Mouse (Mus musculus): Measurements from ENCODE around the gene Esam. TPM values are rescaled to one million over a fixed set of nuclear protein-coding genes. Genes with fewer than 3 reads are reported as not detected.

Esam gene
- total RNA-seq, 4 experiments from 2014 or later: 53.1 to 62.0 (median 57.0) TPM

DNA sequence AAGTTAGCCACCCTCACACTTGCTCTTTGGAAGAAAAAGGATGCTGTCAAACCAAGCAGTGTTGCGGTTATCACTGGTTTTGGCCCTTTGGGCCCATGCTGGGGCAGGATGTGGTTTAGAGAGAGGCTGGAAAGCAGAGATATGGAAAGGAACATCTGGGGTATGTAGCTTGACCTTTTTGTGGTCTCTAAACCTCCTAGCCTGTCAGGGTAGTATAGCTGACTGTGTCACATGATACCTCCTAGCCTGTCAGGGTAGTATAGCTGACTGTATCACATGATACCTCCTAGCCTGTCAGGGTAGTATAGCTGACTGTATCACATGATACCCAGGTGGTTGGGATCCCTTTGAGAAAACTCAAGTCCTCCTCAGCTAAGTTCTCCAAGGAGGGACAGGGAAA lies 26.4 kb downstream of the Esam start:
- no peak for DNase-seq (ENCODE audit: low spot score)

DNA sequence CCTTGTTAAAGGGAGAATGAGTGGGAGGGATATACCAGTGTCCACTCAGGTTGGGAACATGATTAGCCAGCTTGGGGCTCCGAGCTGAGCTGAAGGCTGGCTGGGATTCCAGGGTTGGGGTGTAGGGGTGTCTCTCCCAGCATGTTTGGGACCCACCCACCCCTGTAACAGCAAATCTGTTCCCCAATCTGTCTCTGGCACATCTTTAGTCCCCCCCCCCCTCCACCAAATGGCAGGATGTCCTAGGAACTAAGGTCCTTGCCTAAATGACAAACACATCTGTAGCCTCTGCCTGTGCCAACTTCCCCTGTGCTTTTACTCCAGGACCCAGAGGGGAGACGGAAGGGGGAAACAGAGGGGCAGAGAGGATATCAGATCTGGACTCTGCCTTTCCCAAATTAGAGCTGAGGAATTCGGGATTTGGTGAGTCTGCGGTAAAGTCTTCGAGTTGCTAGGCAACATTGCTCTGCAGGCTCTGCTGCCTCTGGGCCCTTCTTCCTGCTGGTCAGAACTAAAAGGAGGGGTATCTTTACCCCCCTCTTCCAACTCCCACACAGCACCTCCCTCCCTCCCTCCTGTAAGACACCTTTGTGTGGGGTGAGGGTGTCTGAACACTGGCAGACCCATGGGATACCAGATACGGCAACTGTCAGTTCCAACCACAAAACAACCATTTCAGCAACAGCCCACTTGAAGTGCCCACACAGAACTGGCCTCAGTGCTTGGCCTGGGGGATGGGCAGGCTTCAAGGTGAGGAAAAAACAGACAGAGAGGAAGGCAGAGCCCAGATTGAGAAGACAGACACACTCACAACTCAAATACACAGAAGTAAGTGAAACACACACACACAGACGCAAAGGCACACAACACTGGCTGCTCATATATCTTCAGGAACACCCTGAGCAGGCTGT lies 27.2 kb downstream of the Esam start, which contains the start of gene Siae:
Siae (plus strand) TSS at position 861 of the 911 bp plus-strand sequence.
- DNase-seq (ENCODE audit: low spot score): no peak

GRCm38 (mm10) chr9:37556366-37556765 lies 28.5 kb downstream of the Esam start:
- DNase-seq (ENCODE audit: low spot score): no peak

DNA sequence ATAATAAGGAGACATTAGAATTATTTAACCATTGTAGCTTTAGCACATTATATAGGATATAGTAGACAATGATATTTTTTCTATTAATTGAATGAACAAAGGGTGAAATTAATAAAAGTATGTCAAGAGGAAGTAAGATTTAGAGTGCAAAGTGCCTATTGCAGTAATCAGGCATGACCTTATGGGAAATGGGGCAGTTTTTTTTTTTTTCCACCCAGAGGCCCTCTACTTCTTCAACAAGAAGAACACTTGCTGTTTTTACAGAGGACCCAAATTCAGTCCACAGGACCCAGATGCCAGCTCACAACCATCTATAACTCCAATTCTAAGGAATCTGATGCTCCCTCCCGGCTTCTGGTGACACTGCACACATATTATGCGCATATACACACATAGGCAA lies 32.7 kb downstream of the Esam start:
- no peak for DNase-seq (ENCODE audit: low spot score)

- DNase-seq (ENCODE audit: low spot score): no peak
These were observed 35.9 kb downstream of the Esam start for GRCm38 (mm10) chr9:37563805-37564204.

GRCm38 (mm10) chr9:37567019-37567418 lies 39.1 kb downstream of the Esam start:
- DNase-seq (ENCODE audit: low spot score): no peak

DNA sequence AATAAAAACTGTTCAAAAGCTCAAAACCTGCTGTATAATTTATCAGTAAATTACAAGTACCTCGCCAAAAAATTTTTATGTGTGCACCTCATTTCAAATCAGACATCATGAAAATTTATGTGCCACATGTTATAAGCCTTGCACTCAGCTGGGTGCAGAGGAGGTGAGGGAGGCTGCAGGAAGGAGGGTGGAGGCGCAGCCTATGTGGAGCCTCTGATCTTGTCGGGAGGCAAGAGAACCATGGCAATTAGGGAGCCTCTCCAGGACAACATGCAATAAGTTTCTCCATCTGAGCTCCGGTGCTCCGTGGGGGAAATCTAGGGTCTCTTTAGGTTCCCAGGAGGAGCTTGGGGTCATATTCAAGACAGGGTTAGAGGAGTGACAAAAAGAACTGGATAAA lies 39.6 kb downstream of the Esam start:
- DNase-seq (ENCODE audit: low spot score): no peak

DNA sequence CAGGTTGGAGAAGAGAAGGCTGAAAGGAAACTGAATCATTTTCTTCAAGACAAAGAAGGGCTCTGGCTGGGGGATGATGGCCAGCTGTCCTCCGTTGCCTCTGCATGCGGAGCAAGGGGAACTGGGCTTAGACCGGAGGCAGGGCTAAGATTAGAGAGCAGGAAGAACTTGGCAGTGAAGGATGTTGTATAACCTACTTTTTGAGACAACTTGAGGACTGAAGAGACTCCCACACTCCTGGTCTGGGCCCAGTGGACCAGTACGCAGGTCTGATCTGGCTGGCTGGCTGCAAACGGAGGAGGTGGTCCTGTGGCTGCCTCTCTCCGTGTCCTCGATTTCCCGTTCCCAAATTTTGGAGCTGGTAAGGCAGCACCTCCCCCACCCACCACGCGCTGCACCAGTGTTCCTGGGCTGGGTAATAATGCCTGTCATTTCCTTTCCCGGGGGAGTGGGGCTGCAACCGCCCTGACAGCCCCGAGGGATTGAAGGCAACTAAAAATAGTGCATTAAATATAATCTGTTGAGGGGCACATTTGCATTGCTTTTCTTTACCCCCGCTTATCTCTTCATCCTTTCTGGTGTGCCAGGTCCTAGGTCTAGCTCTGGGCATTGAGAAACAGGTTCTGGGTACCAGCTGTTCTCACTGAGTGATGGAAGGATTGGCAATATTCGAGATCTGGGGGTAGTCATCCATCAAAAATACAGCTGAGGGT lies 40.2 kb downstream of the Esam start:
- DNase-seq (ENCODE audit: low spot score): no peak

DNA sequence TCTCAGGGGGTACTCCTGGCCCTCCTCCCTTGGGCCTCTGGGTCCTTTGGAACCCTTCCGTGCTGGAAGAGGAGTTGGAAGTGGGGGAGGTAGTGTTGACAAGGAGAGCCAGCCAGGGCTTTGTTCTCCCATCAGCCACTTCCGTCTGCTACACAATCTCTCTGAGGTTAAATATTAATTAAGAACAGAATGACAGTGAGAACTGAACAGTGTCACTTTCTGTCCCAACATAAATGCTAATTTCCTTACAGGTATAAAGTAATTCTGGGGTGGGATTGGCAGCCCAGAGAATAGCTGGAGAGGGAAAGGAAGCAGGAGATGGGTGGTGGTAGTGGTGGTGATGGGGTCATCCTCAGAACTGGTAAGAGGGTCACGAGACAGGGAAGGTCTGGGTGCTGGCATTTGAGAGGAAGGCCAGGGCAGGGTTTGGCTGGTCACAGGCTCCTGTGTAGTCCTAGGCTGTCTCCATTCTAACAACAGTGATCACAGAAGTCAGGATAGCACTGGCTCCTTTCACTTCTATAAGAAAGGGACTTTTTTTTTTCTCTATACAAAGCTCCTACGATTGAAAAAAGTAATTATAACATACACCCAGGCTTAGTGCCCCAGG lies 40.8 kb downstream of the Esam start:
- no peak for DNase-seq (ENCODE audit: low spot score)

GRCm38 (mm10) chr9:37569231-37569835 lies 41.5 kb downstream of the Esam start:
- DNase-seq (ENCODE audit: low spot score): no peak

GRCm38 (mm10) chr9:37572204-37572876 lies 44.5 kb downstream of the Esam start:
- no peak for DNase-seq (ENCODE audit: low spot score)

DNA sequence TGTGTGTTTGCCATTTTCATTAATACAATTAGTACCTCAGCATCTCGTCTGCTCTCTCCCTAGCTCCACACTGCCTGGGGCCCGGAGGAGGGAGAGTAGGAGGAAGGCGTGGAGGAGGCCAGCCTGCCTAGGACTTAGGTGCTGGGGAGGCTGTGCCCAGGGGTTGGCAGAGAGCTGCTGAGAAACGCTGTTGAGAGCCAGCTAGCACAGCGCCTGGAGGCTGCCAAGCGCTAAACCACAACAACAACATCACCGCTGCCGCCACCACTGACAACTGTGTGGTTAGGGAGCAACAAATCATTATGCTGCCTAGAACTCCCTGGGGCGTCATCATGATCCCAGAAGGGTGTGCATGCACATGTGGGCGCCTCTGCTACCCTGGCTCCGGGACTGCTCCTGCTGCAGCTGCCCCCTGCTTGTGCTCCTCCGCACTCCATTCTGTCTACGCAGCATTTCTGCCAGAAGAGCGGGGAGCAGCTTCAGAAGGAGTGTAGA lies 48.6 kb downstream of the Esam start:
- DNase-seq (ENCODE audit: low spot score): no peak

GRCm38 (mm10) chr9:37583594-37583993 lies 55.7 kb downstream of the Esam start:
- DNase-seq (ENCODE audit: low spot score): no peak

- no peak for DNase-seq (ENCODE audit: low spot score)
These were observed 58.8 kb downstream of the Esam start for GRCm38 (mm10) chr9:37586718-37587117.

Other genes with a start within 250 kb of the Esam start
- 1 to 10 TPM; 1.6 to 2.3 (median 1.9) TPM for gene Ccdc15, start 179.6 kb upstream of the Esam start, total RNA-seq (2022)
- gene Hepacam, start 160.7 kb upstream of the Esam start, total RNA-seq (2022): under 1 TPM in 1 of 4 experiments, not detected in 3; 0.11 TPM
- gene Robo4, start 126.2 kb upstream of the Esam start, total RNA-seq (2022): 10 to 100 TPM; 21.3 to 39.4 (median 32.2) TPM
- gene Robo3, start 94.8 kb upstream of the Esam start, total RNA-seq (2022): not detected
- 1 to 10 TPM; 3.5 to 7.7 (median 5.4) TPM for gene Msantd2, start 38.8 kb upstream of the Esam start, total RNA-seq (2022)
- gene Vsig2, start 11.2 kb downstream of the Esam start, total RNA-seq (2022): 1 to 10 TPM; 1.9 to 5.2 (median 3.7) TPM
- gene Nrgn, start 24.8 kb downstream of the Esam start, total RNA-seq (2022): 10 to 100 TPM in 2 of 4 experiments, 1 to 10 TPM in 2; 4.8 to 11.7 (median 8.5) TPM
- gene Siae, start 27.6 kb downstream of the Esam start, total RNA-seq (2022): 10 to 100 TPM in 1 of 4 experiments, 1 to 10 TPM in 3; 8.4 to 10.0 (median 9.1) TPM
- gene Spa17, start 85.6 kb downstream of the Esam start, total RNA-seq (2022): 1 to 10 TPM; 2.7 to 3.6 (median 2.9) TPM
- gene Tbrg1, start 129.2 kb downstream of the Esam start, total RNA-seq (2022): 10 to 100 TPM; 29.8 to 35.8 (median 34.0) TPM
- not detected for gene Panx3, start 141.2 kb downstream of the Esam start, total RNA-seq (2022)
- not detected for gene Olfr160, start 188.2 kb downstream of the Esam start, total RNA-seq (2022)
- not detected for gene Olfr874, start 217.0 kb downstream of the Esam start, total RNA-seq (2022)
- gene Olfr875, start 243.8 kb downstream of the Esam start, total RNA-seq (2022): not detected